Mouse (Mus musculus) lung, adult 18-20 months (tissue): ENCODE measurements around the gene Plgrkt.
"Not testable (repeated sequence)": the region's sequence is repeated elsewhere in the genome, so short reads cannot be mapped to it uniquely, and the experiment has no call there.

Source experiments
- DNase-seq, 2 experiments: peaks; one replicate each; pipeline ENCODE4 v3.0.0; 2022; ENCODE audit warnings: mixed read lengths in 2 of 2

Plgrkt gene

DNA sequence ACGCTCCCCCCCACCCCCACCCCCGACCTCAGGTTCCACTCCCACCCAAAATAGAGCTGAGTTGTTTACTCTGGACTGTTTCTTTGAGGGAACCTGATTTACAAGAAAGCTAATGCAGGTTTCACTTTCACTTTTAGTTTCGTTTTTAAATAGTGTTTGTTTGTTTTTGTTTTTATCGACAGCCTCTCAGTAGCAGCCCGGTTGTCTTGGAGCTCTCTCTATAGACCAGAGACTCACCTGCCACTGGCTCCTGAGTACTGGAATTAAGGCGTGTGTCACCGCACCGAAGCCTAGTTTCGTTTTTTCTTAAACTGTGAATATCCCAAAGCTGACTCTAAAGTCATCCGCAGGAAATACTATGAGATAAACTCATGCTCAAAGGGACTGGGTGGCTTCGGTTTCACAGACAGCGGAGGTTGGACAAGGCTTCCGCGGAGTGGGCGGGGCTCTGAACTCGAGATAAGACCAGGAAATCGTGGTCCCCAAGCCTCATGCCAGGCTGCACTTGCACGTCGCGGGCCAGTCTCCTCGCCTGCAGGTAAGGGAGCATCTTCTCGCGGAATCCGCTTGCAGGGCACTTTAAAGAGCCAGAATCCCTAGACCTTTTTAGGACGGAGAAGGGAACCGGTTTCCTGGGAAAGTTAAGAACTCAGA, at the start of gene Plgrkt, which contains the start of gene Cd274:
TSS of gene Plgrkt (minus strand) at position 422 of the 654 bp plus-strand sequence.
TSS of gene Cd274 (plus strand) at position 487 of the 654 bp plus-strand sequence.
- DNase-seq, result peak; percentile 89 to 91

DNA sequence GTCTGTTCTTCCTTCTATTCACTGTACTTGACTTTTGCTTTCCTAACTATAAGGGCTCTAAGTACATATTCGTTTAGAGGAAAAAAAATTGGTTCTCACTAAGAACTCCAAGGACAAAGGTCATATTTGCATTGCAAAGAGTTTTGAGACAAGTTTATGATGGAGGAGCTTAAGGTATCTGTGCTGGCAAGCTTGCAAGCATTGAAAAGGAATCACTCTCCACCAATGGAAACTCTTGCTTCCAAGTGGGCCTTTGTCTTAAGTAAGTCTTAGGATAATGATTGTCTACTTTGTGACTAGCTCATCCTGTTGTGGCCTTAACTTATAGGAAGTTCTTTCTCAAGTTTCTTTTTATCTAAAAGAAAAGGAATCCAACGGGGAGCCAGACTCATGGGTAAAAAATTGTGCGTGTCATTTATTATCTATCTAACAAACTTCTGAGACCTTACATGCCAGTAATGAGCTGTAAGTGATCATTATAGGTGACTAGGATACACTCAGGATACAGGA, 49.3 kb upstream of the Plgrkt start:
- DNase-seq, result no peak

- not testable (repeated sequence) for DNase-seq
Measured at GRCm38 (mm10) chr19:29414917-29415316, 47.7 kb upstream of the Plgrkt start.

- no peak for DNase-seq
Measured at GRCm38 (mm10) chr19:29414513-29414912, 47.3 kb upstream of the Plgrkt start.

GRCm38 (mm10) chr19:29412476-29413420, 45.6 kb upstream of the Plgrkt start:
- DNase-seq, result peak in 1 of 2 experiments; percentile 34

GRCm38 (mm10) chr19:29410619-29411018, 43.4 kb upstream of the Plgrkt start, which contains the start of gene Pdcd1lg2:
Pdcd1lg2 (plus strand) TSS chr19:29410919.
- no peak for DNase-seq

- DNase-seq, result no peak
Measured at GRCm38 (mm10) chr19:29406042-29407017, 39.1 kb upstream of the Plgrkt start.

GRCm38 (mm10) chr19:29405388-29405787, 38.2 kb upstream of the Plgrkt start:
- no peak for DNase-seq

DNA sequence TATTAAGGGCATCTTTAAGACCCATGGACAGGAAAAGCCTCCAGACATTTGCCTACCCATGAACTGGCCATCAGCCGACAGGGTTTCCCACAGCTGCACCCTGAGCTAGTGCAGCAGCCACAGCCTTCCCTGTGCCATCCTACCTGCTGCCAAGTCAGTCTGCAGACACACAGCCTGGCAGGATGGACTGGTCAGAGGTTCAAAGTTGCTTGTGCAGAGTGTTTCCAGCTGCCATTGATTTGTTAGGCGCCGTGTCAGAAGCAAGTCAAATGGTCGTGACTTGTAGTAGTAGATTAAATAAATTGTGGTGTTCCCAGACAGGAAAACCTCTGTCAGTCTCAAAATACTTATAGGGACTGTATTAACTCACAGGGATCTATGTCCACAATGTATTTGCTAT, 36.1 kb upstream of the Plgrkt start:
- DNase-seq, result no peak

DNA sequence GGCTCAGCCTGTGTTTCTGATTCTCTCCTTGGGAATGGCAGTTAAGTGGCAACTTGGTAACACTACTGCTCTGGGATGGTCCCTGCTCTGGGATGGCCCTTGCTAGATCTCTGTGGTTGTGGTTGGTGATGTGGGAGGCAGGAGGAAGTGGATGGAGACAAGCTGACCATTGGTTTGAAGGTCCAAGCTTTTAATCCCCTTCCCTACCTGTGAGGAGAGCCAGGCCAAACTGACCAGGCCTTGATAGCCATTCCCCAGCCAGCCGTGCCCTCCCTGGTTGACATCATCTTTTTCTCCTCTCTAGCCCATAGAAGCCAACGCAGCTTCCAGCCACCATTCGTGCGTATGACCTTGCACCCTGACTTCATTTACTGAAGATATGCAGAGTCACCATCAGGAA, 35.4 kb upstream of the Plgrkt start:
- DNase-seq, result no peak

- DNase-seq, result no peak
Measured at GRCm38 (mm10) chr19:29400466-29400865, 33.3 kb upstream of the Plgrkt start.

GRCm38 (mm10) chr19:29399786-29400185, 32.6 kb upstream of the Plgrkt start:
- DNase-seq, result no peak

DNA sequence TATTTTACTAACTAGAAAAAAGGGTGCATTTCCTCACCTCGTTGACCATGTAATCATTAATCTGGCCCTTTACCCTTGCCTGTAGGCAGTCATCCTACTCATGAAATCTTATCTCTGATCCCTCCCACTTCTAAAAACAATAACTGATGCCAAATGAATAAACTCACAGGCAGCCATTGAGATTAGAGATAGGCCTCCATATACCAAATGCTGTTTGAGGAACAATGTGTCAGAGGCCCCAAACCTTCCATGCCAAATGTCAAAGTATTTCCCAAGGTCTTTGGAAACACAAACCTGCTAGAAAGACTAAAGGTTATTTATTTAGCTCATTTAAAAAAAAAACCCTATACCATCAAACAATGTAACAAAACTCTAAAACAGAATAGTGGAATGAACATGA, 29.2 kb upstream of the Plgrkt start:
- no peak for DNase-seq

DNA sequence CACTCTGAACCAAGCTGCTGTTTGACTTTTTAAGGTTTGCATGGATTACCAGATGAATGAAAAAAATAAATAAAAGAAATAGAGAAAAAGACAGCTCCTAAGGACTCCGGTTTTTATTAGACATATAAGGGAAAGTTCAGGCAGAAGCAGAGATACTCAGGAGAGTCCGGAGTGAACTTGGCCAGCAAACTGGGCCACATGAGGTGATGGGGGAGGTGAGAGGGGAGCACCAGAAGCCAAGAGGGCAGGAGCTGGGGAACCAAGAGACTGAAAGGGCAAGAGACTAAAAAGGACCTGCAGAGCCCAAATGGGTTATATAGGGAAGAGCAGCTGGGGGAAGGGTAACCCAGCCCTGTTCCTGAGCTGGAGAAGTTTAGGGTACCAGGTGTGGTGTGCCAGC, 27.5 kb upstream of the Plgrkt start:
- DNase-seq, result no peak

GRCm38 (mm10) chr19:29393333-29393732, 26.1 kb upstream of the Plgrkt start:
- no peak for DNase-seq

DNA sequence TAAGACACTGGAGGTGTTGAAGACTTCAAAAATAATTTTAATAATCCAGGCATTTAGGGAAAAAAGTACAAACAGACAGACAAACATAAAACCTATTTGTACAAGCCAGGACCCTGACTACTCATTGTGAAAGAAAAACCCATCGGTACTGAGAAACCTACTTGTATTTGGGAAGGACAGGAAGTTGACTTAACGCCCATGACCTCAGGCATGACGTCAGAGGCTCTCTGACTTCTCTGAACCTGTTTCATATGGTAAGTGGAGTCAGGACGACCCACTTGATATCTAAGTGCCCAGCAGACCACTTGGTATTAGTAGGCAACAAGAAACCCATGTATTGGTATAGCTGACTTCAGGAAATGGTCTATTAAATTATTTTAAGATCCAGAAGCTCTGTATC, 24.1 kb upstream of the Plgrkt start:
- DNase-seq, result no peak

DNA sequence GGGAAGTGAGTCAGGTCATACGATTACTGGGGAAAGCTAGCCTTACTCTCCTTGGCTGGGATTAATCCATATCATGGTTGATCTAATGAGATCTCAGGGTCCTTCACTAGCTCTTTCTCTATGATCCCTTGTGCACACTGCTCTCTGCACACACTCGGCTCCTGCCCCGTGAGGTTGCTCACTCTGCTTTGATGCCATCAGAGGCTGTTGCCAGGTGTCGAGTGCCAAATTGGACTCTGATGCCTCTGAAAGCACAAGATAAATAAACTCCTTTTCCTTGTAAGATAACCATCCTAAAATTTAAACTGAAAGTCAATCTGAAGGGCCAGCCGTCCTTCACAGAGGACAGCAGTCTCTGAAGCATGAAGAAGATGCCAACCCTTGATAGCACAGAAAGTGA, 23.3 kb upstream of the Plgrkt start:
- DNase-seq, result no peak

- no peak for DNase-seq
Measured at GRCm38 (mm10) chr19:29388818-29389217, 21.6 kb upstream of the Plgrkt start.

DNA sequence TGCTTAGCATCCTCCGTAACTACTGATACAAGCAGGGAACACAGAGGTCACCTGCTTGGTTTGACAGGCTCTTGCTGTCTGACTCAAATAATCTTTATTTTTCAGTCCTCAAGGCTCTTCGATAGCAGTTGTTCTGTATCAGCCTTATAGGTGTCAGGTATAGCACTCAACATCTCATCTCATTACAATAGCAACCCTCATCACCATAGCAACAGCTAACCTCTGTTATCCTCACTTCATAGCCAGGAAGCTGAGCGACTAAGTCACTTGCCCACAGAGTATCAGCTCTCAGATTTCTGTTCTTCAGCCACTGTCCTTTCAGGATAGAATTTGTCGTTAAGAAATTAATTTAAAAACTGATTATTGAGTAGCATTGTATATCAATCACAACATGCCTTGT, 18.6 kb upstream of the Plgrkt start:
- no peak for DNase-seq

- no peak for DNase-seq
Measured at GRCm38 (mm10) chr19:29384994-29385393, 17.8 kb upstream of the Plgrkt start.

DNA sequence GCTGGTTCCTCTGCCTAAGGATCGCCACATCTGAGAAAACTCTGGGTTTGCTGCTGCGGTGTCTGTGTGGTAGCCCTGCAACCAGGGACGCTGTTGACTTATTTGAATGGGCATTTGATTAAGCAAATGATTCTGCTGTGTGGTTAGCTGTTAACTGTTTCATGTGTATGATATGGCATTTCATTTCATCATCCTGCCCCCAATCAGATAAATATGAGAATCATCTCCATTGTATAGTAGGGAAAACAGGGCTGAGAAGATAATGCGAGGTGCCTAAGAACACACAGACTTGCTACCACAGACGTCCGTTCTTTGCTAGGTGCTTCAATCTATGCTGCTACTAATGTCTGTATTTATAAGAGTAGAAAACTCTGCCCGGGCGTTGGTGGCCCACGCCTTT, 17.2 kb upstream of the Plgrkt start:
- no peak for DNase-seq

- DNase-seq, result no peak
Measured at GRCm38 (mm10) chr19:29383368-29383767, 16.2 kb upstream of the Plgrkt start.
